Mouse (Mus musculus) left cerebral cortex, postnatal 4 days (tissue): Measurements from ENCODE around the gene Ccdc137. TPM values are rescaled to one million over a fixed set of nuclear protein-coding genes. Genes with fewer than 3 reads are reported as not detected.

Experiments used
- DNase-seq: peaks from one replicate; pipeline ENCODE4 v3.0.0-alpha.2; 2022
- intact Hi-C: fragments of 180-260 bp; cut with DNase I; formaldehyde crosslinking; loops from one replicate; pipeline ENCODE4 v1.15.1; 2025
- total RNA-seq, 2 experiments: library from RNA; stranded (reverse); gene quantifications; 2 replicates each; pipeline ENCODE4 v1.2.3; 2021

Gene Ccdc137
- total RNA-seq, 2 experiments from 2014 or later = 21.2 to 24.6 TPM

GRCm38 (mm10) chr11:120458847-120459597 lies 1.1 kb downstream of the Ccdc137 start:
- DNase-seq = no peak
- intact Hi-C loops = no loop called here

GRCm38 (mm10) chr11:120463536-120463935 lies 5.6 kb downstream of the Ccdc137 start:
- no peak for DNase-seq
- intact Hi-C loops = no loop called here

GRCm38 (mm10) chr11:120464365-120464764 lies 6.5 kb downstream of the Ccdc137 start:
- intact Hi-C loops = no loop called here
- DNase-seq = no peak

GRCm38 (mm10) chr11:120465521-120465920 lies 7.6 kb downstream of the Ccdc137 start:
- intact Hi-C loops = no loop called here
- DNase-seq = no peak

- peak; percentile 96 for DNase-seq
- intact Hi-C loops = no loop called here
Measured at GRCm38 (mm10) chr11:120467051-120467735, 9.3 kb downstream of the Ccdc137 start, which contains the start of gene Arl16. Gene Arl16 (minus strand): TSS chr11:120467607.

- DNase-seq = no peak
- intact Hi-C loops = no loop called here
Measured at GRCm38 (mm10) chr11:120467736-120468092, 9.8 kb downstream of the Ccdc137 start.

GRCm38 (mm10) chr11:120472052-120472451 lies 14.1 kb downstream of the Ccdc137 start:
- intact Hi-C loops = no loop called here
- no peak for DNase-seq

GRCm38 (mm10) chr11:120483448-120483934 lies 25.6 kb downstream of the Ccdc137 start:
- intact Hi-C loops = no loop called here
- DNase-seq = no peak

GRCm38 (mm10) chr11:120484265-120484981 lies 26.5 kb downstream of the Ccdc137 start, which contains the start of gene Mrpl12:
Gene Mrpl12 (plus strand): TSS chr11:120484613.
- intact Hi-C loops = no loop called here

GRCm38 (mm10) chr11:120485251-120485650 lies 27.3 kb downstream of the Ccdc137 start:
- intact Hi-C loops = no loop called here
- DNase-seq = no peak

More at GRCm38 (mm10) chr11:120484265-120484981, 26.5 kb downstream of the Ccdc137 start, which contains the start of gene Mrpl12:
- DNase-seq = peak; percentile 92

GRCm38 (mm10) chr11:120488516-120488915 lies 30.6 kb downstream of the Ccdc137 start:
- intact Hi-C loops = no loop called here
- no peak for DNase-seq

- intact Hi-C loops = no loop called here
- DNase-seq = peak; percentile 51
Measured at GRCm38 (mm10) chr11:120489054-120489761, 31.3 kb downstream of the Ccdc137 start.

GRCm38 (mm10) chr11:120490291-120491046 lies 32.6 kb downstream of the Ccdc137 start:
- intact Hi-C loops = no loop called here
- DNase-seq = no peak

GRCm38 (mm10) chr11:120491317-120492023 lies 33.6 kb downstream of the Ccdc137 start, which contains the start of gene Slc25a10:
Gene Slc25a10 (plus strand): TSS chr11:120491840.
- peak; percentile 87 for DNase-seq
- intact Hi-C loops = no loop called here

- DNase-seq = no peak
- intact Hi-C loops = no loop called here
Measured at GRCm38 (mm10) chr11:120492024-120492877, 34.3 kb downstream of the Ccdc137 start.

- no peak for DNase-seq
- intact Hi-C loops = no loop called here
Measured at GRCm38 (mm10) chr11:120492878-120493203, 34.9 kb downstream of the Ccdc137 start.

- intact Hi-C loops = no loop called here
- no peak for DNase-seq
Measured at GRCm38 (mm10) chr11:120493351-120493750, 35.4 kb downstream of the Ccdc137 start.

- intact Hi-C loops = no loop called here
Measured at GRCm38 (mm10) chr11:120493911-120494310, 36.0 kb downstream of the Ccdc137 start.

More at GRCm38 (mm10) chr11:120493911-120494310, 36.0 kb downstream of the Ccdc137 start:
- no peak for DNase-seq
